23 mouse cellular contexts compared by ENCODE assay signal in the genomic region with DNA sequence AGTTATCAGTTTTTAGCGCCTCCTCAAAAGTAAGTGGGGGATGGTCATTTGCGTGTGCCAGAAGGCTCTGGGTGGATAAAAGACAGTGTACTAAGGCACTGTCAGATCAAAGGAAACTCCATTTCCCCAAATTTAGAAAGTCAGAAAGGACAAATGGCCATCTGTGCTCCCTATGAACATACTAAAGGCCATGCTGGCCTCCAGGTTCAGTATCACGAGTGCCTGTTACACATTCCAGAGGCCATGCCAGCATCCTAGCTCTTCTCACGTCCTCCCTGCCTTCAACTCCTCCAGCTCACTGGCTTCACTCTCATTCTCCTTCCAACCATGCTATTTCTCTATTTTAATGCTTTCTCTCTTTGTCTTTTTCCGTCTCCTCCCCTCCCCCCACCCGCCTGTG.
A peak's percentile ranks its signal among the peaks of the same experiment; 100 is the strongest.
DNase-seq lines count a peak whose midpoint lies in the region; ATAC-seq and TF ChIP-seq lines count a peak whose summit lies in the region.
"Had no signal": no experiment of that assay in that cellular context is flagged by ENCODE, and none has a peak within 500 bp of the region (broad histone marks: within the 10 kb centered on the region; RNA-seq: fewer than 3 reads in every experiment).

No protein-coding gene starts in this region.

- 20% methylated on average over 6 of the region's 6 CpGs for WGBS in heart, embryonic 12.5 days
- 53% methylated on average over 6 of the region's 6 CpGs for WGBS in hindbrain, embryonic 10.5 days
- WGBS in hindbrain, postnatal 0 days, result 60% methylated on average over 6 of the region's 6 CpGs
- WGBS in midbrain, embryonic 10.5 days, result 60% methylated on average over 6 of the region's 6 CpGs
- 49% methylated on average over 6 of the region's 6 CpGs for WGBS in midbrain, postnatal 0 days

- intact Hi-C loops in heart, postnatal 25 days (cut with DNase I), result no loop called here

- H3K4me1 ChIP-seq in heart, embryonic 12.5 days (replicated peaks), result peaks cover 39% of the 10 kb centered on the region
- H3K4me1 ChIP-seq in hindbrain, embryonic 10.5 days (replicated peaks), result peaks cover 38% of the 10 kb centered on the region
- peaks cover 7% of the 10 kb centered on the region; the same call in 1 of the 2 replicates for H3K4me1 ChIP-seq in hindbrain, postnatal 0 days (ENCODE audit: insufficient read depth, low read length)
- H3K4me1 ChIP-seq in midbrain, embryonic 10.5 days, result peaks cover 37% of the 10 kb centered on the region
- H3K4me1 ChIP-seq in midbrain, postnatal 0 days (ENCODE audit: insufficient read depth, low read length), result peaks cover 15% of the 10 kb centered on the region; the same call in 1 of the 2 replicates

- H3K27ac ChIP-seq in heart, embryonic 12.5 days (ENCODE audit: poor library complexity, severe bottlenecking), result no peak overlapping the region
- peak overlapping the region; percentile 43; the same call in 1 of the 2 replicates for H3K27ac ChIP-seq in hindbrain, embryonic 10.5 days
- no peak overlapping the region for H3K27ac ChIP-seq in hindbrain, postnatal 0 days
- H3K27ac ChIP-seq in midbrain, embryonic 10.5 days (replicated peaks), result peak overlapping the region; percentile 52
- H3K27ac ChIP-seq in midbrain, postnatal 0 days (ENCODE audit: low read depth, low read length), result no peak overlapping the region
- H3K27ac ChIP-seq: forebrain, embryonic 12.5 days; hindbrain, embryonic 13.5 days; intestine, embryonic 15.5 days; left cerebral cortex, adult 2 months; liver, embryonic 13.5 days; lung, embryonic 15.5 days; midbrain, embryonic 13.5 days had no signal

- H3K4me2 ChIP-seq in heart, embryonic 12.5 days, result peak overlapping the region; percentile 39
- H3K4me2 ChIP-seq in hindbrain, postnatal 0 days (ENCODE audit: low read depth, low read length), result no peak overlapping the region
- no peak overlapping the region for H3K4me2 ChIP-seq in midbrain, postnatal 0 days (ENCODE audit: low read depth, low read length, poor library complexity, severe bottlenecking)
- H3K4me2 ChIP-seq: forebrain, embryonic 12.5 days; hindbrain, embryonic 13.5 days; intestine, embryonic 15.5 days; liver, embryonic 13.5 days; lung, embryonic 15.5 days; midbrain, embryonic 13.5 days had no signal

- no peaks in the 10 kb centered on the region for H3K9me3 ChIP-seq in heart, embryonic 12.5 days (replicated peaks)
- H3K9me3 ChIP-seq in hindbrain, embryonic 10.5 days, result no peaks in the 10 kb centered on the region
- no peaks in the 10 kb centered on the region for H3K9me3 ChIP-seq in hindbrain, postnatal 0 days (ENCODE audit: low read length)
- H3K9me3 ChIP-seq in midbrain, embryonic 10.5 days (replicated peaks), result no peaks in the 10 kb centered on the region
- no peaks in the 10 kb centered on the region for H3K9me3 ChIP-seq in midbrain, postnatal 0 days (ENCODE audit: low read length)
- H3K9me3 ChIP-seq: forebrain, embryonic 12.5 days; hindbrain, embryonic 13.5 days; intestine, embryonic 15.5 days; liver, embryonic 13.5 days; lung, embryonic 15.5 days; midbrain, embryonic 13.5 days had no signal

- ATAC-seq in cerebellum, adult (ENCODE audit: insufficient number of reproducible peaks, low FRiP score, low TSS enrichment), result 0 out of 2 replicates have a peak, but pooled peaks have one; percentile 51
- no peak for ATAC-seq in heart, embryonic 12.5 days (ENCODE audit: insufficient number of reproducible peaks, low FRiP score)
- ATAC-seq in hindbrain, postnatal 0 days, result no peak
- no peak for ATAC-seq in midbrain, postnatal 0 days (ENCODE audit: low FRiP score)
- ATAC-seq: activated CD4-positive, CD25-positive, alpha-beta regulatory T cell, adult 4 months; midbrain, embryonic 13.5 days had no signal

- no peaks in the 10 kb centered on the region for H3K36me3 ChIP-seq in heart, embryonic 12.5 days
- H3K36me3 ChIP-seq in hindbrain, embryonic 10.5 days, result no peaks in the 10 kb centered on the region
- H3K36me3 ChIP-seq in hindbrain, postnatal 0 days (ENCODE audit: insufficient read depth, low read length), result no peaks in the 10 kb centered on the region
- 0 out of 2 replicates have a peak, but pooled peaks cover 3% of the 10 kb centered on the region for H3K36me3 ChIP-seq in midbrain, embryonic 10.5 days
- no peaks in the 10 kb centered on the region for H3K36me3 ChIP-seq in midbrain, postnatal 0 days (ENCODE audit: insufficient read depth, low read length)
- H3K36me3 ChIP-seq: forebrain, embryonic 12.5 days; hindbrain, embryonic 13.5 days; intestine, embryonic 15.5 days; liver, embryonic 13.5 days; lung, embryonic 15.5 days; midbrain, embryonic 13.5 days had no signal

- H3K4me3 ChIP-seq in heart, embryonic 12.5 days, result no peak overlapping the region
- no peak overlapping the region for H3K4me3 ChIP-seq in hindbrain, embryonic 10.5 days
- H3K4me3 ChIP-seq in hindbrain, postnatal 0 days (ENCODE audit: low read length), result no peak overlapping the region
- no peak overlapping the region for H3K4me3 ChIP-seq in midbrain, embryonic 10.5 days
- H3K4me3 ChIP-seq in midbrain, postnatal 0 days (ENCODE audit: low read depth, low read length), result no peak overlapping the region
- H3K4me3 ChIP-seq: forebrain, embryonic 12.5 days; gastrocnemius, adult 2 months; hindbrain, embryonic 13.5 days; intestine, embryonic 15.5 days; left cerebral cortex, adult 2 months; liver, embryonic 13.5 days; lung, embryonic 15.5 days; midbrain, embryonic 13.5 days had no signal

- H3K27me3 ChIP-seq in heart, embryonic 12.5 days (replicated peaks), result no peaks in the 10 kb centered on the region
- no peaks in the 10 kb centered on the region for H3K27me3 ChIP-seq in hindbrain, embryonic 10.5 days (ENCODE audit: insufficient read depth, poor library complexity, severe bottlenecking)
- no peaks in the 10 kb centered on the region for H3K27me3 ChIP-seq in hindbrain, postnatal 0 days (ENCODE audit: insufficient read depth, low read length)
- no peaks in the 10 kb centered on the region for H3K27me3 ChIP-seq in midbrain, embryonic 10.5 days (ENCODE audit: low read depth, poor library complexity, severe bottlenecking)
- H3K27me3 ChIP-seq in midbrain, postnatal 0 days (ENCODE audit: insufficient read depth, low read length), result no peaks in the 10 kb centered on the region
- H3K27me3 ChIP-seq: forebrain, embryonic 12.5 days; hindbrain, embryonic 13.5 days; intestine, embryonic 15.5 days; liver, embryonic 13.5 days; lung, embryonic 15.5 days; midbrain, embryonic 13.5 days had no signal

- no peak for DNase-seq in cerebellum, postnatal 36 days
- no peak for DNase-seq in heart, postnatal 25 days (ENCODE audit: low spot score)
- no peak for DNase-seq in hindbrain, embryonic 10.5 days (ENCODE audit: low spot score)
- DNase-seq in hindbrain, postnatal 0 days (ENCODE audit: low spot score), result no peak
- DNase-seq in midbrain, embryonic 10.5 days (ENCODE audit: low spot score), result no peak
- DNase-seq in midbrain, postnatal 0 days (ENCODE audit: low spot score), result no peak
- DNase-seq: adrenal gland, adult 8-10 months; cerebellum, adult 8-10 months; gastrocnemius, adult 2 months; kidney, adult 8-10 months; kidney, postnatal 10 days; liver, embryonic 13.5 days; thymus, adult 18-20 months; thymus, postnatal 36 days had no signal

- no peak for TF ChIP-seq CTCF in hindbrain, postnatal 0 days (IDR thresholded peaks at IDR 0.05; ENCODE audit: low read depth)
- TF ChIP-seq CTCF in midbrain, postnatal 0 days (IDR thresholded peaks at IDR 0.05), result no peak

- H3K9ac ChIP-seq in heart, embryonic 12.5 days, result no peak overlapping the region
- H3K9ac ChIP-seq in hindbrain, postnatal 0 days (replicated peaks; ENCODE audit: low read length), result no peak overlapping the region
- H3K9ac ChIP-seq in midbrain, postnatal 0 days (replicated peaks; ENCODE audit: low read length, poor library complexity, severe bottlenecking), result no peak overlapping the region
- H3K9ac ChIP-seq: forebrain, embryonic 12.5 days; hindbrain, embryonic 13.5 days; intestine, embryonic 15.5 days; liver, embryonic 13.5 days; lung, embryonic 15.5 days; midbrain, embryonic 13.5 days had no signal

Comparison
In these comparisons a context has a peak if more than half of its experiments do, and no peak if none do; other contexts are left out.
1. H3K27ac ChIP-seq: peak in hindbrain, embryonic 10.5 days (single experiment) and midbrain, embryonic 10.5 days (single experiment); none in heart, embryonic 12.5 days (single experiment), hindbrain, postnatal 0 days (single experiment) and midbrain, postnatal 0 days (single experiment).